Mouse (Mus musculus): ENCODE measurements around the gene Olfr45.

DNA sequence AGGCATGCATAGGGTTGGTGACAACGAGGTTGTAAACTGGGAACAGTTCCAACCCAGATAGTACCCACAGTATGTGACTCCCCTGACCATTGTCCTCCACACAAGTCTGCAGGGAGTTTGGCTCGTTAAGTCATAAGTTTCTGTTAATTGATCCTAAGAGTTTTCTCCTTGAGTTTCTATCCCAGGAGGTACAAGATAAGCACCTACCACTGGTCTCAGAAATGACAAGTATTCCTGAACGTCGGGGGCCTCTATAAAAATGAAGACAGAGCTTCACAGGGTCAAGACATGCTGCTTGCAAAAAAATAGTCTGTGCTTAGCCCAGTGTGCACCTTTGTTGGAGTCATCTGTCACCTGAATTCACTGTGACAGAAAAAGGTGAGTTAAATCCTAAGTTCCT is 22.1 kb upstream of the Olfr45 start, which contains the start of gene Olfr539:
- TF ChIP-seq CTCF (IDR thresholded peaks at IDR 0.05; ENCODE audit: low read depth) (no peak), EP300 (IDR thresholded peaks at IDR 0.05; ENCODE audit: low read depth) (no peak)
